Mouse (Mus musculus): ENCODE results near the gene Syne1.

Syne1 gene

GRCm38 (mm10) chr10:5159679-5160078 lies 391.6 kb downstream of the Syne1 start:
- peak in 1 of 2 experiments; percentile 43 for DNase-seq (ENCODE audit: low spot score in 2 of 2)

- no peak for DNase-seq (ENCODE audit: low spot score in 2 of 2)
These were observed 398.2 kb downstream of the Syne1 start for GRCm38 (mm10) chr10:5153047-5153446.

GRCm38 (mm10) chr10:5141471-5141870 lies 409.8 kb downstream of the Syne1 start:
- DNase-seq (ENCODE audit: low spot score in 2 of 2) = no peak

GRCm38 (mm10) chr10:5139932-5140264 lies 411.4 kb downstream of the Syne1 start:
- DNase-seq (ENCODE audit: low spot score in 2 of 2) = no peak

- DNase-seq (ENCODE audit: low spot score in 2 of 2) = no peak
These were observed 411.9 kb downstream of the Syne1 start for GRCm38 (mm10) chr10:5139246-5139931.

- DNase-seq (ENCODE audit: low spot score in 2 of 2) = no peak
These were observed 419.2 kb downstream of the Syne1 start for GRCm38 (mm10) chr10:5132050-5132449.

- no peak for DNase-seq (ENCODE audit: low spot score in 2 of 2)
These were observed 420.8 kb downstream of the Syne1 start for GRCm38 (mm10) chr10:5130495-5130894.

- no peak for DNase-seq (ENCODE audit: low spot score in 2 of 2)
These were observed 426.5 kb downstream of the Syne1 start for GRCm38 (mm10) chr10:5124757-5125156.

- DNase-seq (ENCODE audit: low spot score in 2 of 2) = no peak
These were observed 434.6 kb downstream of the Syne1 start for GRCm38 (mm10) chr10:5116720-5117119.

GRCm38 (mm10) chr10:5116155-5116554 lies 435.1 kb downstream of the Syne1 start:
- DNase-seq (ENCODE audit: low spot score in 2 of 2) = no peak

- DNase-seq (ENCODE audit: low spot score in 2 of 2) = no peak
These were observed 440.5 kb downstream of the Syne1 start for GRCm38 (mm10) chr10:5110773-5111172.

- no peak for DNase-seq (ENCODE audit: low spot score in 2 of 2)
These were observed 453.5 kb downstream of the Syne1 start for GRCm38 (mm10) chr10:5097754-5098137.

GRCm38 (mm10) chr10:5096996-5097753 lies 454.1 kb downstream of the Syne1 start:
- DNase-seq (ENCODE audit: low spot score in 2 of 2) = peak; percentile 61 to 63

GRCm38 (mm10) chr10:5089133-5089532 lies 462.1 kb downstream of the Syne1 start:
- no peak for DNase-seq (ENCODE audit: low spot score in 2 of 2)

GRCm38 (mm10) chr10:5087336-5087735 lies 463.9 kb downstream of the Syne1 start:
- no peak for DNase-seq (ENCODE audit: low spot score in 2 of 2)

GRCm38 (mm10) chr10:5086329-5086728 lies 465.0 kb downstream of the Syne1 start:
- no peak for DNase-seq (ENCODE audit: low spot score in 2 of 2)

- DNase-seq (ENCODE audit: low spot score in 2 of 2) = no peak
These were observed 465.5 kb downstream of the Syne1 start for GRCm38 (mm10) chr10:5085792-5086191.

- DNase-seq (ENCODE audit: low spot score in 2 of 2) = no peak
These were observed 467.6 kb downstream of the Syne1 start for GRCm38 (mm10) chr10:5083716-5084115.

GRCm38 (mm10) chr10:5079945-5080468 lies 471.3 kb downstream of the Syne1 start:
- peak; percentile 37 to 40 for DNase-seq (ENCODE audit: low spot score in 2 of 2)

- no peak for DNase-seq (ENCODE audit: low spot score in 2 of 2)
These were observed 475.6 kb downstream of the Syne1 start for GRCm38 (mm10) chr10:5075724-5076123.

- DNase-seq (ENCODE audit: low spot score in 2 of 2) = no peak
These were observed 479.2 kb downstream of the Syne1 start for GRCm38 (mm10) chr10:5072054-5072453.

GRCm38 (mm10) chr10:5070941-5071231 lies 480.4 kb downstream of the Syne1 start:
- no peak for DNase-seq (ENCODE audit: low spot score in 2 of 2)

GRCm38 (mm10) chr10:5070168-5070940 lies 480.9 kb downstream of the Syne1 start:
- DNase-seq (ENCODE audit: low spot score in 2 of 2) = no peak
